Mouse (Mus musculus) WW6 (cell line): ENCODE results near the gene Tbc1d10c.
A peak's percentile ranks its signal among the peaks of the same experiment; 100 is the strongest.

Experiments used
- DNase-seq: peaks from one replicate; pipeline ENCODE4 v3.0.0-alpha.2; 2013; ENCODE audit warnings: low read depth, low spot score

Tbc1d10c gene

GRCm38 (mm10) chr19:4192251-4192985 is 1.3 kb upstream of the Tbc1d10c start:
- DNase-seq, result no peak

GRCm38 (mm10) chr19:4191528-4192250 is 605 bp upstream of the Tbc1d10c start, which contains the start of gene Ppp1ca:
TSS of gene Ppp1ca (plus strand) at chr19:4192065.
- peak; percentile 83 for DNase-seq

- DNase-seq, result no peak
These were observed 1.9 kb downstream of the Tbc1d10c start for GRCm38 (mm10) chr19:4189051-4189620.

GRCm38 (mm10) chr19:4187303-4187702 is 3.8 kb downstream of the Tbc1d10c start:
- DNase-seq, result no peak

DNA sequence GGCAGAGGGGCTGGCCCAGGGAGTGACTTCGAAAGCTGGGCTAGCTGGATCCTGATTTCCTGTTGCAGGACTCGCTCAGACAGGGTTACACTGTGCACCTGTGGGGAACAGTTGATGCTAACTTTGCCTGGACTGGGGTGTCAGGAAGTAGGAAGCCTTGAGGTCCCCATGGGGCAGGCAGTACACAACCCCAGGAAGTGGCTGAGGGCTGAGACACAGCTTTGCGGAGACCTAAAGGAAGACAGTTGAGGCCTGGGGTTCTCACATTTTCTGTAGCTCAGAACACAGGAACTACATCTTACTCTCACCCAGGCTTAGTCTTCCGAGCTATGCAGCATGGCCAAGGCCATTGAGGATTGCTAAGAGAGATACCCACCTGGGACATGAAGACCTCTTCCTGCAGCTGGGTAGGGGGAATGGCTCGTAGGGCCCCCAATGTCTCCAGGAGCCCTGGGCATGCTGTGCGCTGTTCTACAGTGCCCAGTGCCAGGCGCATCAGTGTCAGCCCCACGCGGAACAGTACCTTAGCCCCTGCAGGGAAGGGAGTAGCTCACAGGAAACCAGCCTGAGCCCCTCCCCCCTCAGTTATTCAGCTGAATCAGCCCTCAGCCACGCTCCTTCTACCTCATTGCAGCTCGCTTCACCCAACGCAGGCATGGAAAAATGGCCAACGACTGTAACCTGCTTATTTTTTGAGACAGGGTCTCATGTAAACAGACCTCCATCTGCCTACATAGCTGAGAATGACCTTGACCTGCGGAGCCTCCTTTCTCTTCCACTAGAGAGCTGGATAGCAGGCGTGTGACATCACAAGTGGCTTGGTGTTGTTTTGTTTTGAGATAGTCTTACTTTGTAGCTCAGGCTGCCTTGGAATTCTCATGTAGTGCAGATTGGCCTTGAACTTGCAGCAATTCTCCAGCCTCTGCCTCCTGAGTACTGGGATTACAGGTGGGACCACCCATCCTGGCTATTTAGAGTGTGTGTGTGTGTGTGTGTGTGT is 5.8 kb downstream of the Tbc1d10c start:
- no peak for DNase-seq

GRCm38 (mm10) chr19:4183689-4184088 is 7.4 kb downstream of the Tbc1d10c start:
- DNase-seq, result no peak

GRCm38 (mm10) chr19:4181892-4182291 is 9.2 kb downstream of the Tbc1d10c start:
- no peak for DNase-seq

GRCm38 (mm10) chr19:4180411-4180810 is 10.7 kb downstream of the Tbc1d10c start:
- DNase-seq, result no peak

GRCm38 (mm10) chr19:4175368-4175947 is 15.6 kb downstream of the Tbc1d10c start, which contains the start of gene Carns1:
TSS of gene Carns1 (minus strand) at chr19:4175479.
- no peak for DNase-seq

- DNase-seq, result no peak
These were observed 18.2 kb downstream of the Tbc1d10c start for GRCm38 (mm10) chr19:4172925-4173324.

GRCm38 (mm10) chr19:4171393-4172290 is 19.4 kb downstream of the Tbc1d10c start:
- no peak for DNase-seq

- no peak for DNase-seq
These were observed 20.2 kb downstream of the Tbc1d10c start for GRCm38 (mm10) chr19:4170723-4171392.

DNA sequence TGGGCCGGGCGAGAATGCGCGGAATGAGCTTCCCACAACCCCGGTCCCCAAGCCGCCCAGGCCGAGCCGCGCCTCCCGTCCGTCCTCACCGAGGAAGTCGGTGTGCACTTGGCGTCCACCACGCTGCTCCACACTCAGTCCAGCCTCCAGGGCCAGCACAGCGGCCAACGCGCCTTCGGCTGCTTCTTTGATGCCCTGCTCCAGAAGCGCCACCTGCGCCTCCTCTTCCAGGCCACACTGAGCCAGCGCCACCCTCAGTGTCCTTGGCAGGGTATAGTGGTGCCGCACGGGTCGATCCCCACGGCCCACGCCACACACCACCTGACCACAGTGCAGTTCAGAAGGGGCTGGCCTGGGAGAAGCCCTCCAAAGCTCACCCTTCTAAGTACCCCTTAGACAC is 21.3 kb downstream of the Tbc1d10c start:
- DNase-seq, result no peak

GRCm38 (mm10) chr19:4169378-4169784 is 21.7 kb downstream of the Tbc1d10c start:
- peak; percentile 96 for DNase-seq

GRCm38 (mm10) chr19:4166678-4167476 is 24.2 kb downstream of the Tbc1d10c start:
- no peak for DNase-seq

- no peak for DNase-seq
These were observed 26.4 kb downstream of the Tbc1d10c start for GRCm38 (mm10) chr19:4164721-4165120.

DNA sequence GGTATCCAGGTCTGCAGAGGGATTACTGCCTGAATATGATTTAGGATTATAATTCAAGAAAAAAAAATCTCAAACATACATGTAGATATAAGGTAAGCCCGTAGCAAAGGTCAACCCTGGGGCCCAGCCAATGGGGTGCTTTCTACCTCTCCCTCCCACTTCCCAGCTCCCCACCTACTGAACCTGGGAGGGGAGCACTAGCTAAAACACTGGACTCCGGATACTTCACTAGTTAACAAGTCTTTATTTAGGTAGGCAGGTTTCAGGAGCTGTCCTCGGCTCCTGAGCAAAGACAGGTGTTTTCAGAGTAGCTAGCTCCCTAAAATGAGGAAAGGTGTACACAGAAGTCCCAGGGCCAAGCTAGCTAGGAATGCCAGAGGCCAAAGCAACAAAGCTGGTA is 27.0 kb downstream of the Tbc1d10c start:
- DNase-seq, result no peak

GRCm38 (mm10) chr19:4163543-4163887 is 27.6 kb downstream of the Tbc1d10c start:
- DNase-seq, result no peak
